Mouse (Mus musculus) heart, embryonic 10.5 days (tissue): ENCODE measurements at regions not wholly inside any gene's neighbourhood (a gene's known extent, or its start where the extent isn't known, plus 50 kb on each side); places are given as distances from the start of the nearest gene placed in this dataset.

Experiments used
- DNase-seq: peaks from one replicate; pipeline ENCODE4 v3.0.0-alpha.2; 2017; ENCODE audit warnings: low spot score
- H3K27ac ChIP-seq: fragments of 300-500 bp; sonication (generic); 2 replicates; pipeline ENCODE4 v1.5.1; 2016; ENCODE audit warnings: mild to moderate bottlenecking
- H3K27me3 ChIP-seq: fragments of 300-500 bp; sonication (generic); 2 replicates; pipeline ENCODE4 v1.6.1; 2016; ENCODE audit warnings: mild to moderate bottlenecking; ENCODE audit not compliant: poor library complexity, insufficient read depth, severe bottlenecking
- H3K36me3 ChIP-seq: fragments of 300-500 bp; sonication (generic); 2 replicates; pipeline ENCODE4 v1.6.1; 2016; ENCODE audit warnings: mild to moderate bottlenecking, moderate library complexity
- H3K4me1 ChIP-seq: fragments of 300-500 bp; sonication (generic); 2 replicates; pipeline ENCODE4 v1.6.1; 2016; ENCODE audit warnings: mild to moderate bottlenecking
- H3K4me3 ChIP-seq: fragments of 300-500 bp; sonication (generic); 2 replicates; pipeline ENCODE4 v1.5.1; 2016; ENCODE audit warnings: mild to moderate bottlenecking, moderate library complexity
- H3K9me3 ChIP-seq: fragments of 300-500 bp; sonication (generic); 2 replicates; pipeline ENCODE4 v1.6.1; 2016; ENCODE audit warnings: mild to moderate bottlenecking, moderate library complexity
- WGBS: fragments of 180-500 bp; shearing (Covaris S2); methylation state at CpG from one replicate; pipeline ENCODE4 v1.1.7; 2016; 5-methylcytosine and 5-hydroxymethylcytosine counted together

- 40% methylated on average over 3 of the region's 3 CpGs for whole genome bisulfite sequencing
- H3K9me3 ChIP-seq: no peaks in the 10 kb centered on the region
- no peak for DNase-seq
- H3K27me3 ChIP-seq: no peaks in the 10 kb centered on the region
- peaks cover 18% of the 10 kb centered on the region for H3K4me1 ChIP-seq
- no peak overlapping the region for H3K27ac ChIP-seq
- H3K36me3 ChIP-seq: no peaks in the 10 kb centered on the region
- H3K4me3 ChIP-seq: no peak overlapping the region
These were observed 131.6 kb upstream of the Zfand5 start for GRCm38 (mm10) chr19:21140456-21140855.

GRCm38 (mm10) chr19:21138998-21139495, 133.0 kb upstream of the Zfand5 start:
- Histone ChIP-seq H3K36me3 (no peaks in the 10 kb centered on the region), H3K4me1 (peaks cover 10% of the 10 kb centered on the region), H3K9me3 (no peaks in the 10 kb centered on the region), H3K4me3 (no peak overlapping the region), H3K27me3 (no peaks in the 10 kb centered on the region), H3K27ac (no peak overlapping the region)
- DNase-seq: no peak
- WGBS: 65% methylated on average over 8 of the region's 8 CpGs

- Histone ChIP-seq H3K4me3 (no peak overlapping the region), H3K4me1 (peaks cover 10% of the 10 kb centered on the region)
- 75% methylated on average over 1 of the region's 1 CpGs for WGBS
These were observed 135.3 kb upstream of the Zfand5 start for GRCm38 (mm10) chr19:21136756-21137155.

GRCm38 (mm10) chr19:21135998-21136380, 136.1 kb upstream of the Zfand5 start:
- Histone ChIP-seq H3K27ac (no peak overlapping the region), H3K4me3 (no peak overlapping the region), H3K27me3 (no peaks in the 10 kb centered on the region), H3K4me1 (peaks cover 7% of the 10 kb centered on the region), H3K36me3 (no peaks in the 10 kb centered on the region), H3K9me3 (no peaks in the 10 kb centered on the region)
- no peak for DNase-seq
- WGBS: 71% methylated on average over 5 of the region's 5 CpGs

More at GRCm38 (mm10) chr19:21136756-21137155, 135.3 kb upstream of the Zfand5 start:
- H3K27me3 ChIP-seq: no peaks in the 10 kb centered on the region
- H3K9me3 ChIP-seq: no peaks in the 10 kb centered on the region
- H3K36me3 ChIP-seq: no peaks in the 10 kb centered on the region
- DNase-seq: no peak
- H3K27ac ChIP-seq: no peak overlapping the region

DNA sequence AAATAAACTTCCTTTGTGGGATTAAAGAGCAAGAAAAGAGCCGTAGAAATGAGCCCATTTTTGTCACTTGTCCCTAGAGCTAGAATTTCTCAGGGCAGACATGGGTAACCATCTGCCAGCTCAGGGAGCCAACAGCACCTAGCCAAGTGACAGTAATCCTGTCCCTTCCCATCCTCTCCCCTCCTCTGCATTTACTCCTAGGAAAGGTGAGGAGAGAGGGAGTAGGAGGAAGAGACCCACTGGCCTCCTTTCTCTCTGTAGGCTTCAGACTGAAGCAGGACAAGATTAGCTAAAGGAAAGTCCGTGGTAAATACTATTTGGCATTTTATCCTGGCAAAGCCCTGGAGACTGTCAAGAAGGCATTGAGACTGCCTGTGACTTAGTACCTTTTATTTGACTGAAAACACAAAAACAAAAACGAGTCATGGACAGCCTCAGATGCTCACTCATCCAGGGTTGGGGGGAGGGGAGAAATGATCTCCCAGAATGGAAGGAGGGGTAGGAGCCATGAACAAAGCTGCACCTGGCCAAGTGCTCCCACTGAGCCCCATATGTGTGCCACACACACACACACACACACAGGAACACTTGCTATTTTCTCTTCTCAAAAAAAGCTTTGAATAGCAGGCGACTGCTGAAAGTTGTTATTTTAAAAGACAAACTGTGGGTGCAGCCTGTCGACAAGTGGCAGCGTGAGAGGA, 136.6 kb upstream of the Zfand5 start:
- Histone ChIP-seq H3K4me1 (peaks cover 2% of the 10 kb centered on the region), H3K27ac (no peak overlapping the region), H3K9me3 (no peaks in the 10 kb centered on the region), H3K27me3 (no peaks in the 10 kb centered on the region), H3K4me3 (no peak overlapping the region), H3K36me3 (no peaks in the 10 kb centered on the region)
- DNase-seq: no peak
- WGBS: 49% methylated on average over 6 of the region's 6 CpGs

DNA sequence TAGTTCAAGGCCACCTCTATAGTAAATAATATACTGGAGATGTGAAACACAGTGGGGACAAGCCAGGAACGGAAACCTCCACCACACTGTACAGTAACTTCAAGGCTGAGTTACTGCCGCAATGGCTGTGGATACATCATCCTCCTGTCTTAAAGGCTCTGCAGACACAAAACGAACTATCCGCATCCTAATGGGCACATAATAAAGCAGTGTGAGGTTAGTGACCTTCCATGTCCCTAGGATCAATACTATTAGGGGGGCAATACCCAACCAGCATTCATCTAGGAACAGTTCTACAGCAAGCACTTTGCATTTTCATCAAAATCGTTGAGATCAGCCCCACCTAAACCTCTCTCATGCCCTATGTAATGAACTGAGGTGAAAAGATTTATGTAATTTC, 142.4 kb upstream of the Zfand5 start:
- no peaks in the 10 kb centered on the region for H3K9me3 ChIP-seq
- no peaks in the 10 kb centered on the region for H3K4me1 ChIP-seq
- no peak for DNase-seq
- no peak overlapping the region for H3K4me3 ChIP-seq
- no peak overlapping the region for H3K27ac ChIP-seq
- H3K36me3 ChIP-seq: no peaks in the 10 kb centered on the region
- no peaks in the 10 kb centered on the region for H3K27me3 ChIP-seq
- WGBS: 85% methylated on average over 5 of the region's 5 CpGs

DNA sequence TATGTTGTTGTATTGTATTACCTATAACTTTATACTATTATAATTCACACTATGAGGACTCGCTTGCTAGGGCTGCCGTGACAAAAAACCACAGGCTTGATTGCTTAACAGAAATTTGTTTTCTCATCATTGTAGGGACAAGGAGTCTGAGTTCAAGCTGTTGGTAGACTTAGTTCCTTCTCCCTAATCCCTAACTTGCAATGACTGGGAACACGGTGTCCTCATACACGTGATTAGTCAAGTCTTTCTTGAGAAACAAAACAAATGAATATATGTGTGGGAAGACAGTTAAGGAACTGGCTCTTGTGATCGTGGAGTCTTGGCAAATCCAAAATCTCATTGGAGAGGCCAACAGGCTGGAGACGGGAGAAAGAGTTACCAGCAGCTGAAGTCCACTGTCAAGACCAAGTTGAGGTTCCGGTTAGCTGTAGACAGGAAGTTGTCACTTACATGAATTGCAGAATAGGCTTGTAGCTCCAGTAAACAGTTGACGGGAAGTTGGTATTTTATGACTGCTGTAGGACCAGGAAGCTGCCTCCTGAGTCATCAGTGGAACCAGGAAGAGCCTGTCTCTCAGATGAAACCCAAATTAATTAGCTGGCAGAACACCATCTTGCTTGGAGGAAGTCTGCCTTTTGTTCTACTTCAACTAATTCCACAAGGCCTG, 144.9 kb upstream of the Zfand5 start:
- no peak for DNase-seq

DNA sequence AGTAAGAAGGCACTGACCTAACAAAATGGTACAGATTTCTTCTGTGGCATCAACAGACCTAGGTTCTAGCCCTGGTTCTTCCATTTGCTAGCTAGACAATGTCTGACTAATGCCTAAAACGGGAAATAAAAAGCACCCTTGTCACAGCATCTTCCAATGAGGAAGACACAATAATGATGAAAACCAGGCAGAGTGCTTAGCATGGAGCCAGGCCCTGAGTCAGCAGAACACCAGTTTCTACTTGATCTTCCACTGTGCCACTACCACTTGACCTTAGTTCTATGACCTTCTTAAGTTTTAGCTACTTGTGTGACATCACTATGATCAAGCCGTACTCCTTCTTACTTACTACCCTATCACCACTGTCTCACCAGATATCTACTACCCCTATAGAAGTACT, 145.4 kb upstream of the Zfand5 start:
- Histone ChIP-seq H3K9me3 (no peaks in the 10 kb centered on the region), H3K27me3 (no peaks in the 10 kb centered on the region), H3K4me3 (no peak overlapping the region), H3K36me3 (no peaks in the 10 kb centered on the region), H3K27ac (no peak overlapping the region), H3K4me1 (no peaks in the 10 kb centered on the region)
- DNase-seq: no peak
- 75% methylated on average over 2 of the region's 2 CpGs for WGBS

More for the DNA sequence above, 144.9 kb upstream of the Zfand5 start:
- H3K36me3 ChIP-seq: no peaks in the 10 kb centered on the region
- no peaks in the 10 kb centered on the region for H3K4me1 ChIP-seq
- WGBS: 76% methylated on average over 8 of the region's 8 CpGs
- no peaks in the 10 kb centered on the region for H3K9me3 ChIP-seq
- H3K27ac ChIP-seq: no peak overlapping the region
- no peak overlapping the region for H3K4me3 ChIP-seq
- no peaks in the 10 kb centered on the region for H3K27me3 ChIP-seq

DNA sequence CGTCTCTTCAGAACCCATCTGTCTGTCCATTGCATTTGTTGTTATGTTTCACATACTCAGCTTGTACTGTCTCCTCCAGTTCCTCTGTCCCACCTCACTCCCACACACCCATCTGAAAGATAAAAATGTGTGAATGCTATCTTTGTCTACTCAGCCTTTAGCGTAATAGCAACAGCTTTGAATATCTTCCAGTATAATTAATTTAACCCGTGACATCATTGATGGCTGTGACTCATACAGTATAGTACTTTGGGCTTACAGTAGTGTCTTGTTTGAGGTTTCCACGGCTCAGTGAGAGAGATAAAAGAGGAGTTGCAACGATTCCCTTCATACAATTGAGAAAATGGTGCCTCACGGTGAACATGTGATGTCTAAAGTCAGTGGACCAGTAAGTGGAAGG, 152.6 kb upstream of the Zfand5 start:
- Histone ChIP-seq H3K4me1 (no peaks in the 10 kb centered on the region), H3K27me3 (no peaks in the 10 kb centered on the region), H3K9me3 (no peaks in the 10 kb centered on the region), H3K36me3 (no peaks in the 10 kb centered on the region), H3K27ac (no peak overlapping the region), H3K4me3 (no peak overlapping the region)
- no peak for DNase-seq
- 67% methylated on average over 6 of the region's 6 CpGs for WGBS

DNA sequence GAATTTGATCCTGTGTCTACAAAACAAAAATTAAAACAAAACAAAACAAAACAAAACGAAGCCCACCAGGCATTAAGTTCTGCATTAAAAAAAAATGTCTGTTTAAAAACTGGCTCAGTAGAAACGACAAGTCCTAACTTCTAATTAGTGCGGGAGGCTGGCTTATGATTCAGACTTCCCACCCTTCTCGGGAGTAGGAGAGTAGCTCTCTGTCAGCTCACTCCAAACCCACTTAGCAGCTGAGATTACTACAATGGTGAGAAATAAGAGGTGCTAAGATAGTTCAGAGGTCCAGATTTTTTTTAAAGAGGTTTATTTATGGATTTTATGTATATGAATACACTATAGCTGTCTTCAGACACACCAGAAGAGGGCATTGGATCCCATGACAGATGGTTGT, 153.3 kb upstream of the Zfand5 start:
- Histone ChIP-seq H3K36me3 (no peaks in the 10 kb centered on the region), H3K27me3 (no peaks in the 10 kb centered on the region), H3K9me3 (no peaks in the 10 kb centered on the region), H3K4me1 (no peaks in the 10 kb centered on the region), H3K4me3 (no peak overlapping the region), H3K27ac (no peak overlapping the region)
- WGBS: 66% methylated on average over 4 of the region's 4 CpGs
- DNase-seq: no peak

GRCm38 (mm10) chr19:21115693-21116092, 156.4 kb upstream of the Zfand5 start:
- Histone ChIP-seq H3K4me1 (no peaks in the 10 kb centered on the region), H3K27ac (no peak overlapping the region), H3K36me3 (no peaks in the 10 kb centered on the region), H3K9me3 (no peaks in the 10 kb centered on the region), H3K4me3 (no peak overlapping the region), H3K27me3 (no peaks in the 10 kb centered on the region)
- 86% methylated on average over 2 of the region's 2 CpGs for WGBS
- DNase-seq: no peak

DNA sequence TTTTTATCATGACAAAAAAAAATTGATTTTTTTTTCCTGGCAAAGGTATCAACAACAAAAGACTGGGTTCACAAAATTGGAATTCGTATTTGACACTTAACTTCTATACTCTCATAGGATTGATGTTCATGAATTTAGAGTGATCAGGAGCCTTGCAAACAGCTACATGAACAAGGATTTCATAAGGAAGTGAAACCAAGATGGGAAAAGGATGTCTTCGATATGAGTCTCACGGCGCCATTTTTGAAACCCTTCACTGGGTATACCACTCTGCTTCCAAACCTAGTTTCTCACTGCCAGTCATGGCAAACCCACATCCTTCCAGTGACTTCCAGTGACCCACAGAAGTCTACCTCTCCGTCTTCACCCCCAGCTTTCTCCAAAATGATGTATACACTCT, 157.8 kb upstream of the Tmc1 start:
- no peak for DNase-seq
- Histone ChIP-seq H3K27ac (no peak overlapping the region), H3K36me3 (no peaks in the 10 kb centered on the region), H3K27me3 (no peaks in the 10 kb centered on the region), H3K9me3 (no peaks in the 10 kb centered on the region), H3K4me3 (no peak overlapping the region), H3K4me1 (0 out of 2 replicates have a peak, but pooled peaks cover 7% of the 10 kb centered on the region)
- 84% methylated on average over 5 of the region's 5 CpGs for WGBS

DNA sequence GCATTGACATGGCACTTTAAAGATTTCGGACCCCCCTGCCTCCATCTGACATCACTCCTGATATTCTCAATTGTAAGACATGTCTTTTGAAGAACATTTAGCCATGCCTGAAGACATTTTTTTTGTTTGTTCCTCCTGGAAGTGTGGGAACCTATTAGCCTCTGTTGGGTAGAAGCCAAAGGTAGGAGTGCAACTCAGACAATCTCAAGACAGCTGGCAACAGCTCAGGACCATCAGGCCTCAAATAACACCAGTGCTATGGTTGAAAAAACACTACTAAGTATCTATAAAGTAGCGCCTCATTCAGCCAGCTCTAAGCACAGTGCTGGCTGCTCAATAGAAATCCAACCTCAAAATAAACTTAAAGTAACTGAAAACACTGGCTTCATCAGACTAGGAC, 154.3 kb upstream of the Tmc1 start:
- H3K36me3 ChIP-seq: no peaks in the 10 kb centered on the region
- no peaks in the 10 kb centered on the region for H3K27me3 ChIP-seq
- DNase-seq: no peak
- WGBS: 69% methylated on average over 2 of the region's 2 CpGs
- peaks cover 10% of the 10 kb centered on the region; the same call in 1 of the 2 replicates for H3K4me1 ChIP-seq
- H3K4me3 ChIP-seq: no peak overlapping the region
- H3K27ac ChIP-seq: no peak overlapping the region
- no peaks in the 10 kb centered on the region for H3K9me3 ChIP-seq
